Mouse (Mus musculus): ENCODE data around the gene Atg5. TPM values are rescaled to one million over a fixed set of nuclear protein-coding genes. Genes with fewer than 3 reads are reported as not detected.
"Not testable (repeated sequence)": the region's sequence is repeated elsewhere in the genome, so short reads cannot be mapped to it uniquely, and the experiment has no call there.

Atg5 gene
- total RNA-seq (2014; rRNA removed; ENCODE audit: low replicate concordance), result 18.0 and 20.0 TPM in 2 replicates
- 25.2 and 27.0 TPM in 2 replicates for polyA plus RNA-seq (2015; fragmentation: Nextera tagmentation; extraction: Ambion mirVana)

- peak; percentile 97 for ATAC-seq (ENCODE audit: insufficient read depth, low read depth)
- peak; percentile 96 for DNase-seq (ENCODE audit: low spot score)
- H3K4me2 ChIP-seq (ENCODE audit: low read depth, low read length), result peak within 1 kb of the TSS; percentile 77
- H3K27me3 ChIP-seq (ENCODE audit: control insufficient read depth, insufficient read depth, low read length), result no peaks in the 10 kb centered on the region
- H3K9me3 ChIP-seq (replicated peaks; ENCODE audit: control insufficient read depth, low read length), result no peaks in the 10 kb centered on the region
- peaks cover 12% of the 10 kb centered on the region; the same call in 1 of the 2 replicates for H3K4me1 ChIP-seq (ENCODE audit: control insufficient read depth, insufficient read depth)
- no peaks in the 10 kb centered on the region for H3K36me3 ChIP-seq (replicated peaks; ENCODE audit: control insufficient read depth, insufficient read depth, low read length)
- TF ChIP-seq CTCF (IDR thresholded peaks at IDR 0.05; ENCODE audit: low read depth), result peak; percentile 37
- no peak for TF ChIP-seq EP300 (IDR thresholded peaks at IDR 0.05; ENCODE audit: low read depth)
- peak within 1 kb of the TSS; percentile 99 for H3K4me3 ChIP-seq (ENCODE audit: low read depth, low read length)
- under 1% methylated on average over 62 of the region's 63 CpGs for WGBS
- H3K27ac ChIP-seq (ENCODE audit: low read depth), result peak within 1 kb of the TSS; percentile 96
- H3K9ac ChIP-seq (replicated peaks; ENCODE audit: low read depth, low read length), result peak within 1 kb of the TSS; percentile 91
Measured at GRCm38 (mm10) chr10:44268145-44268860, at the start of gene Atg5. Gene Atg5 (plus strand): TSS chr10:44268358.

- not testable (repeated sequence) for H3K4me1 ChIP-seq (ENCODE audit: control insufficient read depth, insufficient read depth); H3K4me3 ChIP-seq (ENCODE audit: low read depth, low read length); ATAC-seq (ENCODE audit: insufficient read depth, low read depth); H3K4me2 ChIP-seq (ENCODE audit: low read depth, low read length); H3K9me3 ChIP-seq (replicated peaks; ENCODE audit: control insufficient read depth, low read length); H3K36me3 ChIP-seq (replicated peaks; ENCODE audit: control insufficient read depth, insufficient read depth, low read length); H3K9ac ChIP-seq (replicated peaks; ENCODE audit: low read depth, low read length); DNase-seq (ENCODE audit: low spot score); H3K27ac ChIP-seq (ENCODE audit: low read depth); H3K27me3 ChIP-seq (ENCODE audit: control insufficient read depth, insufficient read depth, low read length)
- 11% methylated on average over 2 of the region's 2 CpGs for WGBS
- peak; percentile 34 for TF ChIP-seq CTCF (IDR thresholded peaks at IDR 0.05; ENCODE audit: low read depth)
Measured at GRCm38 (mm10) chr10:44219073-44219472, 49.1 kb upstream of the Atg5 start.

DNA sequence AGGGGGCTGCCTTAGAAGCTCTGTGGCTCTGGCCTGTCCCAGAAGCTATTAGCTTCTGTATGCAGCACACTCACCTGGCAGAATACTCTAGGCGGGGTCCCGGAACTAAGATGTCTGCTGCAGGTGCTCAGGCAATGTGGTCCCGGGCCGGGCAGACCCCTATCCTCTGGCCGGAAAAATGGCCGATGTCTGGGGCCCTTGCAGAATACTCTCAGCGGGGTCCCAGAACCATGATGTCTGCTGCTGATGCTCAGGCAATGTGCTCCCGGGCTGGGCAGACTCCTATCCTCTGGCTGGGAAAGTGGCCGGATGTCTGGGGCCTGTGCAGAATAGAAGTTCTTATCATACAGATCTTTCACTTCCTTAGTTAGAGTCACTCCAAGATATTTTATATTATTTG is 43.8 kb upstream of the Atg5 start:
- Histone ChIP-seq H3K4me3 (ENCODE audit: low read depth, low read length) (no peak overlapping the region), H3K27ac (ENCODE audit: low read depth) (no peak overlapping the region), H3K9me3 (replicated peaks; ENCODE audit: control insufficient read depth, low read length) (no peaks in the 10 kb centered on the region), H3K4me2 (ENCODE audit: low read depth, low read length) (no peak overlapping the region), H3K36me3 (replicated peaks; ENCODE audit: control insufficient read depth, insufficient read depth, low read length) (no peaks in the 10 kb centered on the region), H3K9ac (replicated peaks; ENCODE audit: low read depth, low read length) (no peak overlapping the region), H3K27me3 (ENCODE audit: control insufficient read depth, insufficient read depth, low read length) (no peaks in the 10 kb centered on the region), H3K4me1 (ENCODE audit: control insufficient read depth, insufficient read depth) (no peaks in the 10 kb centered on the region)
- TF ChIP-seq CTCF (IDR thresholded peaks at IDR 0.05; ENCODE audit: low read depth) (no peak), EP300 (IDR thresholded peaks at IDR 0.05; ENCODE audit: low read depth) (no peak)
- WGBS, result 85% methylated on average over 9 of the region's 9 CpGs
- DNase-seq (ENCODE audit: low spot score), result no peak
- no peak for ATAC-seq (ENCODE audit: insufficient read depth, low read depth)

GRCm38 (mm10) chr10:44233351-44233750 is 34.8 kb upstream of the Atg5 start:
- not testable (repeated sequence) for H3K4me2 ChIP-seq (ENCODE audit: low read depth, low read length); H3K27ac ChIP-seq (ENCODE audit: low read depth); H3K4me1 ChIP-seq (ENCODE audit: control insufficient read depth, insufficient read depth); H3K36me3 ChIP-seq (replicated peaks; ENCODE audit: control insufficient read depth, insufficient read depth, low read length); H3K4me3 ChIP-seq (ENCODE audit: low read depth, low read length); H3K27me3 ChIP-seq (ENCODE audit: control insufficient read depth, insufficient read depth, low read length); DNase-seq (ENCODE audit: low spot score); ATAC-seq (ENCODE audit: insufficient read depth, low read depth); H3K9me3 ChIP-seq (replicated peaks; ENCODE audit: control insufficient read depth, low read length); H3K9ac ChIP-seq (replicated peaks; ENCODE audit: low read depth, low read length)
- TF ChIP-seq CTCF (IDR thresholded peaks at IDR 0.05; ENCODE audit: low read depth), result 0 out of 2 replicates have a peak, but pooled peaks have one; percentile 20
- 4% methylated on average over 1 of the region's 1 CpGs for WGBS

GRCm38 (mm10) chr10:44235298-44235697 is 32.9 kb upstream of the Atg5 start:
- not testable (repeated sequence) for H3K9me3 ChIP-seq (replicated peaks; ENCODE audit: control insufficient read depth, low read length); ATAC-seq (ENCODE audit: insufficient read depth, low read depth)
- WGBS, result 30% methylated on average over 7 of the region's 7 CpGs

DNA sequence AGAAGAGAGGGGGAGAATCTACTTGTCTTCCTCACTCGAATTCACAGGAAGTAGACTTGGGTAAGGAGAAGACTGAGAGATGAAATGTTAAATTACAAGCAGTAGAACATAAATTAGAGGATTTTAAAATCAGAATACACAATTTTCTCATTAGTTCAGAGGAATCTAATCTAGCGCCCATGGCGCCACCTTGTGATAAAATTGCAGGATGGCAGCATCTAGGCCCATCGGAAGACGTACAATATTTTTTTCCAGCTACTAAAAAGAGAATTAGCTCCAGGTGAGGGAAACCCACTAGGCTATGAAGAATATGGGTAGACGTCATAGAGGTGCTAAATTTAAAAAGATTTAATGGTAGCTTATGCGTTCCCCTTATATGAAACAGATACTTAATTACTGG is 11.5 kb upstream of the Atg5 start:
- ATAC-seq (ENCODE audit: insufficient read depth, low read depth), result no peak
- Histone ChIP-seq H3K36me3 (replicated peaks; ENCODE audit: control insufficient read depth, insufficient read depth, low read length) (no peaks in the 10 kb centered on the region), H3K27me3 (ENCODE audit: control insufficient read depth, insufficient read depth, low read length) (no peaks in the 10 kb centered on the region), H3K4me1 (ENCODE audit: control insufficient read depth, insufficient read depth) (no peaks in the 10 kb centered on the region), H3K9me3 (replicated peaks; ENCODE audit: control insufficient read depth, low read length) (no peaks in the 10 kb centered on the region), H3K9ac (replicated peaks; ENCODE audit: low read depth, low read length) (no peak overlapping the region), H3K4me2 (ENCODE audit: low read depth, low read length) (no peak overlapping the region), H3K4me3 (ENCODE audit: low read depth, low read length) (no peak overlapping the region), H3K27ac (ENCODE audit: low read depth) (no peak overlapping the region)
- no peak for DNase-seq (ENCODE audit: low spot score)
- WGBS, result 33% methylated on average over 7 of the region's 7 CpGs
- TF ChIP-seq EP300 (IDR thresholded peaks at IDR 0.05; ENCODE audit: low read depth) (no peak), CTCF (IDR thresholded peaks at IDR 0.05; ENCODE audit: low read depth) (peak; percentile 27)

More at GRCm38 (mm10) chr10:44235298-44235697, 32.9 kb upstream of the Atg5 start:
- not testable (repeated sequence) for H3K9ac ChIP-seq (replicated peaks; ENCODE audit: low read depth, low read length); H3K4me1 ChIP-seq (ENCODE audit: control insufficient read depth, insufficient read depth); H3K4me3 ChIP-seq (ENCODE audit: low read depth, low read length); H3K4me2 ChIP-seq (ENCODE audit: low read depth, low read length); H3K27me3 ChIP-seq (ENCODE audit: control insufficient read depth, insufficient read depth, low read length); H3K36me3 ChIP-seq (replicated peaks; ENCODE audit: control insufficient read depth, insufficient read depth, low read length); DNase-seq (ENCODE audit: low spot score); H3K27ac ChIP-seq (ENCODE audit: low read depth)
- TF ChIP-seq CTCF (IDR thresholded peaks at IDR 0.05; ENCODE audit: low read depth), result peak; percentile 39

Measured in heart, postnatal 0 days (tissue).